Mouse (Mus musculus) heart, embryonic 13.5 days (tissue): Measurements from ENCODE around the gene Mllt1. TPM values are rescaled to one million over a fixed set of nuclear protein-coding genes. Genes with fewer than 3 reads are reported as not detected.

Experiments
- ATAC-seq: fragments of 200-750 bp; cut with Nextera tagmentation; 2 replicates; pipeline ENCODE4 v1.8.0; 2017; ENCODE audit warnings: moderate TSS enrichment; ENCODE audit not compliant: insufficient number of reproducible peaks, low FRiP score, low TSS enrichment; ENCODE audit errors: extremely low read depth
- H3K27ac ChIP-seq: fragments of 300-500 bp; sonication (generic); replicated peaks from 2 replicates; pipeline ENCODE4 v1.5.1; 2015; ENCODE audit warnings: moderate library complexity, mild to moderate bottlenecking, inconsistent platforms
- H3K27me3 ChIP-seq: fragments of 300-500 bp; sonication (generic); replicated peaks from 2 replicates; pipeline ENCODE4 v1.6.1; 2015; ENCODE audit warnings: mild to moderate bottlenecking, inconsistent platforms
- H3K36me3 ChIP-seq: fragments of 300-500 bp; sonication (generic); 2 replicates; pipeline ENCODE4 v1.6.1; 2015; ENCODE audit warnings: mild to moderate bottlenecking, inconsistent platforms
- H3K4me1 ChIP-seq: fragments of 300-500 bp; sonication (generic); 2 replicates; pipeline ENCODE4 v1.6.1; 2015; ENCODE audit warnings: inconsistent platforms
- H3K4me2 ChIP-seq: fragments of 300-500 bp; sonication (generic); 2 replicates; pipeline ENCODE4 v1.6.1; 2015; ENCODE audit warnings: inconsistent platforms, mild to moderate bottlenecking, moderate library complexity
- H3K4me3 ChIP-seq: fragments of 300-500 bp; sonication (generic); 2 replicates; pipeline ENCODE4 v1.5.1; 2015; ENCODE audit warnings: moderate library complexity, mild to moderate bottlenecking, inconsistent platforms
- H3K9ac ChIP-seq: fragments of 300-500 bp; sonication (generic); 2 replicates; pipeline ENCODE4 v1.6.1; 2015; ENCODE audit warnings: inconsistent platforms, mild to moderate bottlenecking, moderate library complexity
- H3K9me3 ChIP-seq: fragments of 300-500 bp; sonication (generic); 2 replicates; pipeline ENCODE4 v1.6.1; 2016; ENCODE audit warnings: inconsistent platforms
- WGBS: fragments of 180-500 bp; shearing (Covaris S2); methylation state at CpG from one replicate; pipeline ENCODE4 v1.1.7; 2015; ENCODE audit warnings: mixed read lengths; 5-methylcytosine and 5-hydroxymethylcytosine counted together
- polyA plus RNA-seq: library from polyadenylated mRNA; unstranded; fragments of >200 nt; fragmentation: Nextera tagmentation; extraction: Ambion mirVana; gene quantifications from 2 replicates; pipeline ENCODE4 v1.2.1, GENCODE M21; 2015

Gene Mllt1
- polyA plus RNA-seq, 1 experiment from 2014 or later = 34.8 TPM

GRCm38 (mm10) chr17:56906166-56906565 lies 29.0 kb downstream of the Mllt1 start:
- peaks cover 84% of the 10 kb centered on the region for H3K36me3 ChIP-seq
- ATAC-seq = no peak
- 89% methylated on average over 3 of the region's 3 CpGs for WGBS

GRCm38 (mm10) chr17:56902698-56903097 lies 32.5 kb downstream of the Mllt1 start:
- Histone ChIP-seq H3K9ac (no peak overlapping the region), H3K9me3 (no peaks in the 10 kb centered on the region), H3K4me3 (no peak overlapping the region), H3K27me3 (no peaks in the 10 kb centered on the region), H3K27ac (no peak overlapping the region), H3K4me2 (no peak overlapping the region), H3K4me1 (peaks cover 10% of the 10 kb centered on the region), H3K36me3 (peaks cover 92% of the 10 kb centered on the region)
- 91% methylated on average over 5 of the region's 5 CpGs for WGBS
- ATAC-seq = no peak

More at GRCm38 (mm10) chr17:56906166-56906565, 29.0 kb downstream of the Mllt1 start:
- Histone ChIP-seq H3K4me3 (no peak overlapping the region), H3K4me1 (peaks cover 20% of the 10 kb centered on the region), H3K27me3 (no peaks in the 10 kb centered on the region), H3K4me2 (no peak overlapping the region), H3K27ac (no peak overlapping the region), H3K9me3 (no peaks in the 10 kb centered on the region), H3K9ac (no peak overlapping the region)

- no peaks in the 10 kb centered on the region for H3K27me3 ChIP-seq
- H3K27ac ChIP-seq = no peak overlapping the region
- no peaks in the 10 kb centered on the region for H3K4me1 ChIP-seq
- H3K4me2 ChIP-seq = no peak overlapping the region
- H3K36me3 ChIP-seq = peaks cover 98% of the 10 kb centered on the region
- no peak overlapping the region for H3K4me3 ChIP-seq
- peak; percentile 22 for ATAC-seq
- 80% methylated on average over 7 of the region's 7 CpGs for WGBS
- no peak overlapping the region for H3K9ac ChIP-seq
- H3K9me3 ChIP-seq = no peaks in the 10 kb centered on the region
These were observed 37.5 kb downstream of the Mllt1 start for GRCm38 (mm10) chr17:56897630-56898195.

- 85% methylated on average over 6 of the region's 6 CpGs for WGBS
These were observed 38.6 kb downstream of the Mllt1 start for GRCm38 (mm10) chr17:56896513-56897129.

GRCm38 (mm10) chr17:56895368-56895918 lies 39.8 kb downstream of the Mllt1 start:
- Histone ChIP-seq H3K4me1 (no peaks in the 10 kb centered on the region), H3K4me2 (no peak overlapping the region), H3K27ac (no peak overlapping the region), H3K9ac (no peak overlapping the region), H3K4me3 (no peak overlapping the region), H3K27me3 (no peaks in the 10 kb centered on the region), H3K36me3 (peaks cover 98% of the 10 kb centered on the region), H3K9me3 (no peaks in the 10 kb centered on the region)
- no peak for ATAC-seq
- 89% methylated on average over 9 of the region's 9 CpGs for WGBS

More at GRCm38 (mm10) chr17:56896513-56897129, 38.6 kb downstream of the Mllt1 start:
- H3K4me3 ChIP-seq = no peak overlapping the region
- H3K27me3 ChIP-seq = no peaks in the 10 kb centered on the region
- H3K4me2 ChIP-seq = no peak overlapping the region
- no peaks in the 10 kb centered on the region for H3K4me1 ChIP-seq
- H3K9ac ChIP-seq = no peak overlapping the region
- no peaks in the 10 kb centered on the region for H3K9me3 ChIP-seq
- H3K27ac ChIP-seq = no peak overlapping the region
- ATAC-seq = no peak
- H3K36me3 ChIP-seq = peaks cover 98% of the 10 kb centered on the region

GRCm38 (mm10) chr17:56890018-56890417 lies 45.2 kb downstream of the Mllt1 start:
- Histone ChIP-seq H3K4me3 (no peak overlapping the region), H3K27ac (no peak overlapping the region), H3K9me3 (peaks cover 5% of the 10 kb centered on the region; the same call in 1 of the 2 replicates), H3K27me3 (no peaks in the 10 kb centered on the region), H3K4me2 (no peak overlapping the region), H3K4me1 (no peaks in the 10 kb centered on the region), H3K36me3 (peaks cover 69% of the 10 kb centered on the region), H3K9ac (no peak overlapping the region)
- WGBS = 90% methylated on average over 2 of the region's 2 CpGs
- no peak for ATAC-seq

- no peaks in the 10 kb centered on the region for H3K27me3 ChIP-seq
- H3K4me2 ChIP-seq = no peak overlapping the region
- no peak overlapping the region for H3K9ac ChIP-seq
- H3K9me3 ChIP-seq = peaks cover 5% of the 10 kb centered on the region; the same call in 1 of the 2 replicates
- no peak for ATAC-seq
- H3K27ac ChIP-seq = no peak overlapping the region
- H3K4me1 ChIP-seq = peaks cover 17% of the 10 kb centered on the region
- peaks cover 49% of the 10 kb centered on the region for H3K36me3 ChIP-seq
- 83% methylated on average over 2 of the region's 3 CpGs for WGBS
- H3K4me3 ChIP-seq = no peak overlapping the region
These were observed 47.2 kb downstream of the Mllt1 start for GRCm38 (mm10) chr17:56888050-56888449.

- 87% methylated on average over 17 of the region's 17 CpGs for whole genome bisulfite sequencing
- peaks cover 5% of the 10 kb centered on the region; the same call in 1 of the 2 replicates for H3K9me3 ChIP-seq
- H3K27ac ChIP-seq = no peak overlapping the region
- H3K9ac ChIP-seq = no peak overlapping the region
- no peak for ATAC-seq
- 0 out of 2 replicates have a peak overlapping the region, but pooled peaks have one; percentile 63 for H3K4me2 ChIP-seq
- peaks cover 17% of the 10 kb centered on the region for H3K36me3 ChIP-seq
- peaks cover 18% of the 10 kb centered on the region for H3K4me1 ChIP-seq
- H3K27me3 ChIP-seq = no peaks in the 10 kb centered on the region
- H3K4me3 ChIP-seq = no peak overlapping the region
These were observed 50.4 kb downstream of the Mllt1 start for GRCm38 (mm10) chr17:56884809-56885208.

GRCm38 (mm10) chr17:56884331-56884730 lies 50.9 kb downstream of the Mllt1 start:
- no peak overlapping the region for H3K27ac ChIP-seq
- peak overlapping the region; percentile 63 for H3K4me2 ChIP-seq
- H3K9me3 ChIP-seq = peaks cover 5% of the 10 kb centered on the region; the same call in 1 of the 2 replicates
- peaks cover 12% of the 10 kb centered on the region for H3K36me3 ChIP-seq
- no peak overlapping the region for H3K9ac ChIP-seq
- peaks cover 18% of the 10 kb centered on the region for H3K4me1 ChIP-seq
- no peak overlapping the region for H3K4me3 ChIP-seq
- ATAC-seq = no peak
- no peaks in the 10 kb centered on the region for H3K27me3 ChIP-seq
- WGBS = 33% methylated on average over 5 of the region's 5 CpGs

GRCm38 (mm10) chr17:56883612-56884011 lies 51.6 kb downstream of the Mllt1 start:
- ATAC-seq = no peak
- peak overlapping the region; percentile 61 for H3K9ac ChIP-seq

GRCm38 (mm10) chr17:56877426-56877825 lies 57.8 kb downstream of the Mllt1 start:
- Histone ChIP-seq H3K4me3 (no peak overlapping the region), H3K9me3 (no peaks in the 10 kb centered on the region), H3K9ac (no peak overlapping the region), H3K4me2 (no peak overlapping the region), H3K27me3 (no peaks in the 10 kb centered on the region), H3K36me3 (no peaks in the 10 kb centered on the region), H3K27ac (no peak overlapping the region), H3K4me1 (no peaks in the 10 kb centered on the region)
- no peak for ATAC-seq
- WGBS = 88% methylated on average over 19 of the region's 19 CpGs

More at GRCm38 (mm10) chr17:56883612-56884011, 51.6 kb downstream of the Mllt1 start:
- Histone ChIP-seq H3K27me3 (no peaks in the 10 kb centered on the region), H3K4me1 (peaks cover 18% of the 10 kb centered on the region), H3K4me3 (peak overlapping the region; percentile 36), H3K4me2 (peak overlapping the region; percentile 63), H3K9me3 (peaks cover 5% of the 10 kb centered on the region; the same call in 1 of the 2 replicates), H3K36me3 (peaks cover 6% of the 10 kb centered on the region), H3K27ac (no peak overlapping the region)
- WGBS = 29% methylated on average over 17 of the region's 17 CpGs
